Mouse (Mus musculus): Measurements from ENCODE around the gene Myo6. TPM values are rescaled to one million over a fixed set of nuclear protein-coding genes. Genes with fewer than 3 reads are reported as not detected.

Myo6 gene
- polyA plus RNA-seq, 1 experiment, result 39.3 TPM

GRCm38 (mm10) chr9:80341756-80342155, 176.9 kb downstream of the Myo6 start:
- 93% methylated on average over 16 of the region's 16 CpGs for WGBS
- DNase-seq (ENCODE audit: low read depth, low spot score), result no peak

DNA sequence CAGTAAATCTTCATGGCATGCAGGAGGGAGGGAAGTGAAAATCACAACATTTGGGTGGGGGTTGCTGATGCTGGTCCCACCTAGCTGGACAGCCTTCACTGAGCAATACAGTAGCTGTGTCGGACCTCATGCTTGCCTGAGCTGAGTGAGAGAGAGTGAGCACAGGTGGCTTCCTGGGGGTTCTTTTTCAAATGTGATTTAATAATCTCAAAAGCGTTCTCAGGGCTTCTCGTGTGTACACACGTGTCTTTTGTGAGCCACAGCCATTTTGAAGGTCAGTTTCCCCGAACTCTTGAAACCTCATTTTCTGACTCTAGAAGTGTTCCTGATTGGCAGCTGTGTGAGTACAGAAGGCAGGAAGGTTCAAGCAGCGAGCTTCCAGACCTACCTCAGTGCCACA, 177.7 kb downstream of the Myo6 start:
- WGBS, result 83% methylated on average over 6 of the region's 6 CpGs
- no peak for DNase-seq (ENCODE audit: low read depth, low spot score)

GRCm38 (mm10) chr9:80344451-80345000, 179.7 kb downstream of the Myo6 start:
- DNase-seq (ENCODE audit: low read depth, low spot score), result no peak
- WGBS, result 63% methylated on average over 6 of the region's 6 CpGs

GRCm38 (mm10) chr9:80351295-80351677, 186.5 kb downstream of the Myo6 start:
- WGBS, result 58% methylated on average over 7 of the region's 7 CpGs
- no peak for DNase-seq (ENCODE audit: low read depth, low spot score)

DNA sequence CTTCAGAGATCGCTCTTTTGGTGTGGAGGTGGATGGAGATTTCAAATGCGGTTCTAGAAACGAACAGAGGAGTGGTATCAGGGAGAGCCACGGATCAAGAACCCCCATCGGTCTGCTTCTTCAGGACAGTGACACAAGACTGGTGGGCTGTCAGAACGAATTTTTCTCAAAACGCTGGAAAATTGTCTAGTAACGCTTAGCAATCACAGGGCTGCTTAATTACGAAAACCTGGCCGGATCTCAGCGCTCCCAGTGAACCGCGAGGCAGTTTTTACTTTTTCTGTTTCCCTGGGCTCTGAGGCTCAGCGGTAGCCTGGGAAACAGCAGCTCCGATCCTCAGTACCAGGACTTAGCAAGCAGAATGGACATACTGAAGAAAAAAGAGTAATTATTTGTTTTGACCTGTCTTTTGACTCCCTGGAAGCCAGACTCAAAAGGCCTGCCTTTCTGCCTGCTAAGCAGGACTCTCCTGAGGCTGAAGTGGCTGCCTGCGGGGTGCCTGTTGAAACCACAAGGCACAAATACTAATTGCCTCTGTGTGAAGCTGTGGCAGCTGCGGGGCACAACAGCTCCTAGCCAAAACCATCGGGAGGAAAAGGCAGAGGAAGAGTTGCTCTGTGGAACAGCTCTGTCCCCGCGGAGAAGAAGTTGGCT, 187.0 kb downstream of the Myo6 start:
- DNase-seq (ENCODE audit: low read depth, low spot score), result no peak
- WGBS, result 60% methylated on average over 20 of the region's 20 CpGs

- no peak for DNase-seq (ENCODE audit: low read depth, low spot score)
Observed at GRCm38 (mm10) chr9:80360063-80360462, 195.2 kb downstream of the Myo6 start.

Other genes with a start within 250 kb of the Myo6 start
- gene Filip1, start 152.2 kb upstream of the Myo6 start, polyA plus RNA-seq (2012; rRNA removed), result 0.92 and 2.5 TPM in 2 replicates
- gene Senp6, start 98.1 kb upstream of the Myo6 start, polyA plus RNA-seq (2012; rRNA removed), result 7.2 and 13.1 TPM in 2 replicates